Mouse (Mus musculus) embryonic fibroblast, embryonic 13.5 days (primary cell): ENCODE data around the gene Apold1. TPM values are rescaled to one million over a fixed set of nuclear protein-coding genes. Genes with fewer than 3 reads are reported as not detected.

Experiments used
- H3K27ac ChIP-seq: 2 replicates; pipeline ENCODE4 v1.5.1; 2012; ENCODE audit warnings: low read length, control low read depth, inconsistent platforms; ENCODE audit not compliant: insufficient read depth
- H3K4me1 ChIP-seq: 2 replicates; pipeline ENCODE4 v1.6.1; 2011; ENCODE audit warnings: low read length; ENCODE audit not compliant: control insufficient read depth, insufficient read depth
- H3K4me3 ChIP-seq: 2 replicates; pipeline ENCODE4 v1.5.1; 2011; ENCODE audit warnings: mild to moderate bottlenecking, control low read depth, low read length; ENCODE audit not compliant: insufficient read depth
- CTCF ChIP-seq: IDR thresholded peaks from 2 replicates; pipeline ENCODE4 v1.5.1; 2011; ENCODE audit warnings: mild to moderate bottlenecking, control low read depth, low read length, moderate library complexity, borderline replicate concordance; ENCODE audit not compliant: insufficient read depth
- POLR2A ChIP-seq: IDR thresholded peaks from 2 replicates; pipeline ENCODE4 v1.6.1; 2011; ENCODE audit warnings: low read depth, mild to moderate bottlenecking, control low read depth, low read length, moderate library complexity
- polyA plus RNA-seq: library from polyadenylated mRNA; stranded (reverse); fragments of >200 nt; gene quantifications from 2 replicates; pipeline ENCODE4 v1.2.4, GENCODE M21; 2011; ENCODE audit warnings: low read depth; ENCODE audit not compliant: missing spikeins, insufficient read length

The Apold1 gene
- polyA plus RNA-seq, 1 experiment = 0.47 TPM

DNA sequence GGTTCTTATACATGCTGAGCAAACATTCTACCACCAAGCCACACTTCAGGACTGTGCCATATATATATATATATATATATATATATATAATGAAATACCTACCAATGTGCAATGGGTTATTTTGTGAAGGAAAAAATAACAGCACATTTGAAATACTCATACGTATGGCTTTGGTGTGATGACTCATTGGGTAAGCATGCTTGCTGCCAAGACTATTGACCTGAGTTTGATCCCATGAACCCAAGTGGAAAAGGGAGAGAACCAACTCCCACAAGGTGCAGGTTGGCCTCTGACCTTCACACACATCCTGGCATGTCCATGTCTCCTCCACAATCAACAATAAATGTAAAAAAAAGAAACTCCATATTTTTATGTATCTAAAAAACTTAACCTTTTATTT is 13.2 kb upstream of the Apold1 start:
- Histone ChIP-seq H3K4me1 (no peaks in the 10 kb centered on the region), H3K27ac (no peak overlapping the region), H3K4me3 (no peak overlapping the region)
- TF ChIP-seq POLR2A (no peak), CTCF (no peak)

GRCm38 (mm10) chr6:134969498-134969897 is 12.0 kb upstream of the Apold1 start:
- H3K27ac ChIP-seq = no peak overlapping the region
- H3K4me1 ChIP-seq = no peaks in the 10 kb centered on the region
- TF ChIP-seq CTCF = no peak
- TF ChIP-seq POLR2A = no peak
- no peak overlapping the region for H3K4me3 ChIP-seq

DNA sequence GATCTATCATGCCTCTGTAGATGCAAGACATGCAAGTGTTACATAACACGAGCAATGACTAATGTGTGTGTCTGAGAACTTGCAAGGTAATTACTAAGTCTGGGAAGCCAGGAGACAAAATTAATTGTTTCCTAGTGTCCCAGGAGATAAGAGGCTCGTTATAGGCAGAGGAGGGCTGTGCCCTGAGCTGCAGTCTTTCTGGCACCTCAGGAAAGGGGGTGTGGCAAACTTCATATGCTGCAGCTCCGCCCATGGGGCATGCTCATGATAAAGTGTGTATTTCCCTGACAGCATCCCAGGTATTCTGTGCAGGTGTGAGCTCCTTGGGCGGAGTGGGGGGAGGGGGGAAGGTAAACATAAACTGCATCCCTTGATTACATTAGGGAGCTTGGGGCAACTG is 9.4 kb upstream of the Apold1 start:
- no peak for TF ChIP-seq CTCF
- TF ChIP-seq POLR2A = no peak
- Histone ChIP-seq H3K27ac (no peak overlapping the region), H3K4me3 (no peak overlapping the region), H3K4me1 (no peaks in the 10 kb centered on the region)

DNA sequence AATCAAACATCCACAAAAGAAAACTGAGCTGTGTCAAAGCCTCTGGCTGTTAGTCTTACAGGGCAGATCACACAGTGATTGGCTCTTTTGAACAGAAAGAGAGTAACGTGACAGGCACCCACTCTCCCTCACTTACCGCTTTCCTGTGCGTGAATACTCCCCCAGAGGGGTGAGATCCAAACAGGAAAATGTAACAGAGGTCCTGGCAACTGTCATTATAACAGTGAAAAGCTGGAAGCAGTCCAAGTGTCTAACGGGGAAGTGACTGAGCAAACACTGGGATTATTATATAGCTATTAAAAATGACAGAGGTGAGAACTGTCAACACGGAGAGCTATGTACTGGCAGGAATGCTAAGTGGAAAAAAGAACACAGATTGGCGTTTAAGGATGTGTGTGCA is 4.9 kb upstream of the Apold1 start:
- no peak for TF ChIP-seq CTCF
- TF ChIP-seq POLR2A = no peak
- Histone ChIP-seq H3K4me3 (no peak overlapping the region), H3K4me1 (no peaks in the 10 kb centered on the region), H3K27ac (no peak overlapping the region)

- H3K4me1 ChIP-seq = no peaks in the 10 kb centered on the region
- H3K4me3 ChIP-seq = peak overlapping the region; percentile 41
- H3K27ac ChIP-seq = no peak overlapping the region
- TF ChIP-seq POLR2A = peak; percentile 60
- TF ChIP-seq CTCF = peak; percentile 52; the same call in 1 of the 2 replicates
These were observed 2.2 kb downstream of the Apold1 start for GRCm38 (mm10) chr6:134983529-134984370.

GRCm38 (mm10) chr6:134984748-134985147 is 3.2 kb downstream of the Apold1 start:
- H3K4me3 ChIP-seq = no peak overlapping the region
- TF ChIP-seq POLR2A (no peak), CTCF (no peak)

DNA sequence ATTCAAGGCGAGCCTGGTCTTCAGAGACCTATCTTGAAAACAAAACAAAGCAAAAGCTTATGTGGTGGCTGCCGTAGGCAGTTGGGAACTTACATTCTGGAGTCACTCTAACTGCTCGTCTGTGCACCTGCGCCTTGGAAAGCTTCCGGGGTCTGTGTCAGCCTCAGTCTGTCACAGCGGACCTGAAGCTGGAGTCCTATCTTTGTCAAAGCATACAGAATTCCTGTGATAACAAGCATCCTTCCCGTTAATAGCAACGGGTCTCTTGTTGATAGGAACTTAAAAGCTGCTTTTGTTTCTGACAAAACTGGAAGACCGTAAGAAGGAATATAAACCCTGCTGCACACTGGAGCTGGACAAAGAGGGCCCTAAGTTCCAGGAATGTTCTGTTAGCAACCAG is 6.9 kb downstream of the Apold1 start:
- no peak for TF ChIP-seq POLR2A
- no peak for TF ChIP-seq CTCF
- no peak overlapping the region for H3K4me3 ChIP-seq
- H3K4me1 ChIP-seq = no peaks in the 10 kb centered on the region
- no peak overlapping the region for H3K27ac ChIP-seq

More at GRCm38 (mm10) chr6:134984748-134985147, 3.2 kb downstream of the Apold1 start:
- H3K4me1 ChIP-seq = no peaks in the 10 kb centered on the region
- no peak overlapping the region for H3K27ac ChIP-seq

DNA sequence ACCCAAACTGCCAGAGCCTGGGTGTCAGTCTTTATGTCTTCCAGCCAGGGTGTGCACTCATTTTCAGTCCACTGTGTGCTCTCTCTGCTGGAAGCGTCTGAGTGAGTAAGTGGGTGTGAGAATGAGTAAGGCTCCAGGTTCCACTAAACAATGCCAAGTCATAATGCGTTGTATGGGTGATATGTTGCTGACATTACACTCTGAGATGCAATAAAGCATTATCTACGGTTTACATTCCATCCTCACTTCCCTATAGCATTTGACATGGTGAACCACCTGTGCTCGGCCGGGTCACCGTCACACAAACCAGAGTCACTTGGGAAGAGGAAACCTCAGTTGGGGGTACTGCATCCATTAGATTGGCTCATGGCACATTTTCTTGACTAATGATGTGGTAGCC is 9.2 kb downstream of the Apold1 start:
- Histone ChIP-seq H3K4me3 (no peak overlapping the region), H3K27ac (no peak overlapping the region), H3K4me1 (peaks cover 4% of the 10 kb centered on the region)
- TF ChIP-seq CTCF = no peak
- TF ChIP-seq POLR2A = no peak

GRCm38 (mm10) chr6:134994031-134994651 is 12.6 kb downstream of the Apold1 start:
- Histone ChIP-seq H3K4me3 (no peak overlapping the region), H3K4me1 (peaks cover 4% of the 10 kb centered on the region), H3K27ac (peak overlapping the region; percentile 3; the same call in 1 of the 2 replicates)
- TF ChIP-seq CTCF (no peak), POLR2A (no peak)

DNA sequence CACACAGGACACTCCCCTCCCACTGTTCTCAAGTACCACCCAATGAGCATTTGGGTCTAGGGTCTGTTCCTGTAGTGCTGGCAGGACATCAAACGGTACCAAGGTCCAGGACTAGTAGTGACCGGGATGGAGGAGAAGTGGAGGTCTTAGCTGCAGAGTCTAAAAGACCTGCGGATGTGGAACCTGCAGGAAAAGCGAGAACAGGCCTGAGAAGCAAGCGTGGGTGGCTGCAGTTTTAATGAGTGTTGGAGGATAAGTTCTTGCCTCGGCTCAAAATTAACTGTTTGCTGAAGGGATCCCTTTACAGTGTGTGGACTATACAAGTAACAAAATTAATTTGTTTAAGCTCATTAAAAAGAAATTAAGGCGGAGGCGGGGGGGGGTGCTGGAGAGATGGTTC is 13.5 kb downstream of the Apold1 start:
- TF ChIP-seq CTCF (no peak), POLR2A (no peak)
- no peak overlapping the region for H3K27ac ChIP-seq
- H3K4me1 ChIP-seq = peaks cover 5% of the 10 kb centered on the region
- no peak overlapping the region for H3K4me3 ChIP-seq
